Mouse (Mus musculus): ENCODE measurements around the gene Myo3b.
A peak's percentile ranks its signal among the peaks of the same experiment; 100 is the strongest.
"Not testable (repeated sequence)": the region's sequence is repeated elsewhere in the genome, so short reads cannot be mapped to it uniquely, and the experiment has no call there.

Gene Myo3b

DNA sequence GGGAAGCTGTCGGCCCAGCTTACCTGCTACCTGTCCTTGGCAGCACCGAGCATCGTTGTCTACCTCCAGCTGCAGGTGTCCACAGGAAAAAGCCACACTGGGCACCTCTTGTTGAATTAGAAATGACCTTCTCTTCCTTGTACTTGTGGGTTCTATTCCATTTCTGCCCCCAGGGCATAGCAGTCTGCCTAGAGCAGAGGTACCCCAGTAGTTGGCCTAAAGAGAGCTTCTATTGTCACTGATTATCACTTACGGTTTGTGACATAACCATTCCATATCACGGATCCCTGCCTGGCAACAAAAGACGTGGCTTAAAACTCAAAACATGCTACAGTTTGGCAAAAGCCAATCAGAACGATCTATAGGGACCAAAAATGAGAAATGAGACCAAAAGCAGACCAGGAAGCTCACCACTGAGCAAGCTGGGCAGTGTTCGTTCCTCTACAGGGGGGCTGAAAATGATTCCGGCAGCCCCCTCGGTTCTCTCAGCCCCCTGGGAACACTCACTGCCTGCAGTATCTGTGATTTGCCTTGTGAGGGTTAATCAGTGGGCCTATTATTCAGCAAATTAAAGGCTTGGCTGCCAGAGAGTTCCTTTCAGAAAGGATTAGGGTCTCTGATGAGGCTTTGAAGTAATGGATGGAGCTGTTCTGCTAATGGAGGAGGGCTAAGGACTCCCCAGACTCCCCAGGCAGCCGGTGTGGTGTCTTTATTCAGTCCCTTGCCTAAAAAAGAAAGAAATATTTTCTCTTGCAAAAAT, 163.1 kb downstream of the Myo3b start:
- no peak for DNase-seq

- peak in 1 of 2 experiments; percentile 21 for DNase-seq
These were observed 163.7 kb downstream of the Myo3b start for GRCm38 (mm10) chr2:70202578-70203167.

DNA sequence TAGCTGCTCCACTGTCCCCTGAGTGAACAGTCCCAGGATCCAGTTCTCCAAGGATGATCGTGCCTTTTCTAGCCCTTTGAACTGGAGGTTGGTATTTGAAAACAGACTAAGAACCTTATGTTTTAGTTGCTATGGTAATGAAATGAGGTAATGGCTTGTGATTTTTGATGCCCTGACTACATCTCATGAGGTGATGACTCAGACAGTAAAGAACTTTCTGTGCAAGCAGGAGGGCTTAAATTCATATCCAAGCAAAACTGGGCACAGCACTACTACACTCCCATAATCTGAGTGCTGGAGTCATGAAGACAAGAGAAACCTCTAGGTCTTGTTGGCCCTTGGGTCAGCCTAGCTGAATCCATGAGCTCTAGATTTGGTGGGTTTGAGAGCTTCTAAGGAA, 169.5 kb downstream of the Myo3b start:
- no peak for DNase-seq

- no peak for DNase-seq
These were observed 170.9 kb downstream of the Myo3b start for GRCm38 (mm10) chr2:70209790-70210189.

DNA sequence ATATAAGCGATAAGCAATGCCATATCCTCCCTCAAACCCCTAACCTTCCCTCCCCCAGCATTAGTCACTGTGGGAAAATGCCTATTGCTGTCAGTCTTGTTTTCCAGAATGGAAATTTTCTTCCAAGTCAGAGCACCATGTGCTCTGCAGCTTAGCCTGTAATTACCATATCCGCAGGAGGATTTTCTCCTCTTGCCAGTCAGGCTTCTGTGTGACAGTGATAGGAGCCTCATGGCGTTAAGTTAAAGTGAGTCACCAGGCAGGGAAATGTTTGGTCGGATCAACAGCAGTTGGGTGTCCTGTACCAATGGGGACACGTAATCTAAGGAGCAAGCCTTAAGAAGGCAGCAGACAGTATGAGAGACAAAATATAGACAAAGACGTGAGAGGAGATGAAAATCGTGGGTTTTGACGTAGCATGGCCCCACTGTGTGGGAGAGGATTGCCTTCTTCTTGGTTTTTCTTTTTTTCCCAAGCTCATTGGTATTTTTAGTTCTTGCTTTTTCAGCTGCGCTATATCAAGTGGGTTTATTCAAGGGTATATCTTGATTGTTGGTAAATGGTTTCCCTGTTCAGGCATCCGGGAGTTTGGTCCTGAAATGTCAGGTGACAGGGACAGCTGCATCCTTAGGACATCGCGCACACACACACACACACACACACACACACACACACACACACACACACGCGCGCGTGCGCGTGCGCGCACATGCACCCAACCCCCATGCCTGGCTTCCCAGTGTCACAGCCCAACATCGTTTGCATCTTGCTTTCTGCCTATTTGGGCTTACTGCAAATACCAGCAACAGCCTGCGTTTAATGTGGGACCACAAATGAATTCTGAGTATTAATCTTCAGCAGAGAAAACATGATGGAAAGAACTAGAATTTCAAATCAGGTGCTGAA, 171.8 kb downstream of the Myo3b start:
- no peak for DNase-seq

GRCm38 (mm10) chr2:70214401-70214800, 175.5 kb downstream of the Myo3b start:
- no peak for DNase-seq

DNA sequence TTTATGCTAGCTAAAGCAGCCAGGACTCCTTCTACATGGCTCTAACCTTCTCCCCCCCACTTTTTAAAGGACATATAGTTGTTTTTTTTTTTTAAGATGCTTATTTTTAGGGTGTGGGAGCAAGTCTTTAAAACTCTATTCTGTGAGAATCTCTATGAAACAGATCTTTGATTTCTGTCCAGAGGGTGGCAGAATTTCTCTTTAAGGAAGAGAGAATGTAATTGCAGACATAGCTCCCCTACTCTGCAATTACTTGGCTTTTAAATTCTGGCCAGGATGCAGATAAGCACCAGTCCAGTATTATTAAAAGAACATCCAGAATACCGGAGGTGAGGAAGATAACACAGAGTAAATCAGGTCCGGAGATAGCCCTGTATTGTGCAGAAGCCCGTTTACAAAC, 178.9 kb downstream of the Myo3b start:
- DNase-seq = peak in 1 of 2 experiments; percentile 23

- no peak for DNase-seq
These were observed 179.5 kb downstream of the Myo3b start for GRCm38 (mm10) chr2:70218469-70218868.

GRCm38 (mm10) chr2:70226679-70227078, 187.8 kb downstream of the Myo3b start:
- DNase-seq = peak; percentile 20 to 55

DNA sequence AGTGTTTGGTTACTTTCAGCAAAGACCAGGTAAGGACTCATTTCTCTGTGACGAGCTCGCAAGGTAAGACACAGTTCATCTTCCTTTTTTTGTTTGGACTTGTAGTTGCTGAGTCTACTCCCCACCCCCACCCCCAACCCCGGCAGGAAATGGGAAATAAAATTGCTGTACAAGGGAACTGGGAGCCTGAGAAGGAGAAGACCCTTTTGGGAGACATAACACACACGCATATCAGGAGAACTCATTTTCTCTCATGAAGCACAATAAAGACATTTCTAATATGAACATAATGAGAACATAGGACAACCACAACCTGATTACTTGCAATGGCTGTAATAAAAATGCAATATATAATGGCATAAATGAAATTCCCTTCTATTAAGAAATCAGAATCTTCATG, 195.5 kb downstream of the Myo3b start:
- not testable (repeated sequence) for DNase-seq

GRCm38 (mm10) chr2:70245981-70246380, 207.1 kb downstream of the Myo3b start:
- no peak for DNase-seq

GRCm38 (mm10) chr2:70248616-70249015, 209.7 kb downstream of the Myo3b start:
- no peak for DNase-seq

DNA sequence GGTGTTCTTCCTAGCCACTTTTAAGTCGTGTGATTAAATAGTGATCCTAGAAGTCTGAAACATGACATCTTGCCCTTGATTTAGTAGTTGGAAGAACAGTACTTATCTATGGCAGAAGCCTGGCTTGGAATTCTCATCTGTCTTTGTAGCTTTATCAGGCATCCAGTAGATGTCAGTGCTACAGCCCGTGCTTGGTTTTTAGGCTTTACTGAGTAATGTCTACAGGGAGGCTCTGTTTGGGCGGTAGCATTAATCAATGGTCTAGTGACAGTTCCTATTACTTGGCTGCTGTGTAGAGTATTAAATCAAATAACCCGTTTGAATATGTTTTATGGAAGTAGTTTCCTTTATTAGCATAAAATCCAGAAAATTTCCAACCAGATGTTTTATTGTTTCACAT, 210.9 kb downstream of the Myo3b start:
- no peak for DNase-seq

DNA sequence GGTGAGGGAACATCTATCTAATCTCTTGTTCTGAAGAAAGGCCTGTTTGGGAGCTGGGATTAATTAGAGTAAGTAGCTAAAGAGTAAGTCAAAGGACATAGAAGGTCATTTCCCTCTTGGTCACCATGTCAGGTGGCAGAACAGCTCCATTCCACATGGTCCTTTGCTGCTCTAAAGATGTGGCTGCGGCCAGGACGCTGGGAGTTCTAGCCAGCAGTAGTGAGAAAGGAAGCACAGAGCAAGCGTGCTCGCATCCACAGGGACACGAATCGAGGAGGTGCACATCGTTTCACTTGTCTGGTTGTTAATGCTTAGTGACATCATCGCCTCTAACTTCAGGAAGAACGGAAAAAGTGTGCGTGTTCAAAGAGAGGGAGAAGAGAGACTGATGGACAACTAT, 212.3 kb downstream of the Myo3b start:
- no peak for DNase-seq

- DNase-seq = peak; percentile 53 to 58
These were observed 220.6 kb downstream of the Myo3b start for GRCm38 (mm10) chr2:70259357-70260000.

DNA sequence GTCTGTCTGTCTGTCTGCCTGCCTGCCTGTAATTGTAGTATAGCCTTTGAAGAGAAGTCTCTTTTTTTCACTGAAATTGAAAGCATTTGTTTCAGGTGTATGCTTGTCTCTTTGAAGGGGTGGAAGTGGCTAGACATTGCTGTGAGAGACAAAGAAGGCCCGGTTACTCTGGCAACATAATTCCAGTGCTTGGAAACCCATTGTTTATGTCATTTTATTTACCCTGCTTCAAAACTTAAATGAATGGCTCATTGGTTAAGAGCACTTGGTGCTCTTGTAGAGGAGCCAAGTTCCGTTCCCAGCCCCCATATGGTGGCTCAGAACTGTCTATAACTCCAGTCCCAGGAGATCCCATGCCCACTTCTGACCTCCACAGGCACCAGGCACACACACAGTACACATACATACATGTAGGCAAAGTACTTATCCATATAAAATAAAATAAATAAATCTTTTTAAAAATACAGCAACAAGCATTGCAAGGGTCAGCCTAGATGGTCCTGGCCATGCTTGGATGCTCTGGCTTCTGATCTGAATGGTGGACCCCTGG, 221.8 kb downstream of the Myo3b start:
- DNase-seq = no peak

DNA sequence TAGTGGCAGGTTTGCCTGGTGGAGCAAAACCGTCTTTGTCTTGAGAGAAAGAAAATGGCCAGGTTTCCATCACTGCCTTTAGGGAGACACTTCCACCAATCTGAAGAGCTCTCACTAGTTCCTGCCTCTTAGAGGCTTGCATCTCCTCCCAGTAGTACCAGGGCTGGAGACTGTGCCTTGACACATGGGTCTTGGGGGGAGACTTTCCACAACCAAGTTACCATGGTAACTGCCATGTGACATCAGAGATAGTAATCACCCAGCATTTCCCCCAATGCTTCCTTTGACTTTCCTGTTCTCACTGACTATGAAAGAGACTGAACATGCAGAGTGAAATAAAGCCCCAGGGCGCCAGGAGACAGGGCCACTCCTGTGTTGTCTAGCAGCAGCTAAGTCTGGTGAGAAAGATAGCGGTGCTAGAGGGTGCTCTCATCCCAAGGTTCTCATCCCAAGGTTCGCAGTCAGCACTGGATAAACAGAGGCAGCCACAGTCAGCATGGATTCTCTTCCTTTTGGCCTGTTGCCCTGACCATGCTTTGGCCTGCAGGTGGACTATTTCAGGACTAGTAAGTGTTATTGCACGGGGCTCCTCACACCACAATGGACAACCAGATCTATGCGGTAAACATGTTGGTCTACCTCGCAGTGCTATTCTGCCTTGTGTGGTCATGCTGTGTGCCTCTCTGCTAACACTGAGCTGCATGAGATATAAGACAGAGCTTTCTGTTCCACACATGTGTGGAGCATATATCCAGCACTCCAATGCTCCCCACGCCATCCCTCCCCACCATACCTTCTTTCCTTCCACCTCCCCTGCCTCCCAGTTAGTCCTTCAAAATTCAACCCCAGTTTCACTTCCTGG, 223.0 kb downstream of the Myo3b start:
- peak; percentile 25 to 38 for DNase-seq

DNA sequence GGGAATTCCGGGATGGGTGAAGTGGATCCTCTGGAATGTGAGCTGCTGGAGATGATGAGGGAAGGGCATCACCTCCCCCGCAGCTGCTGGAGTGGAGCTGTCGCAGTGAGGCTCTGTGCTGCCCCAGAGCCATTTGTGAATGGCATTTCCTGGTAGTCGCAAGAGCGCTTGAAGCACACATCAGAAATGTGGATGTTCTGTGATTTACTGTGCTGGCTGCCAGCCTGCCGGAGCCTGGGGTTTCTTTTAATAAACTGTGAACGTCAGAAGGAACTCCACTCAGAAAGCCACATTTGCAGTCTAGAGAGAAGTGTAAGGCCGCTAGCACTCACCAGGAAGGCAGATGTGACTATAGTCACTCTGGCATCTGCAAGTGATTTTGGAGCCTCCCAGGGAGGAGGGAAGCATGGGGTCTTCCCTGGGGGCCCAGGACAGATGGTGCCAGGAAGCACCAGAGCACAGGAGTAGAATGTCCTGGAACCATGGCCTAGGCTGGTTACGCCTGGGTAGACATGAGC, 223.7 kb downstream of the Myo3b start:
- DNase-seq = peak in 1 of 2 experiments; percentile 11

DNA sequence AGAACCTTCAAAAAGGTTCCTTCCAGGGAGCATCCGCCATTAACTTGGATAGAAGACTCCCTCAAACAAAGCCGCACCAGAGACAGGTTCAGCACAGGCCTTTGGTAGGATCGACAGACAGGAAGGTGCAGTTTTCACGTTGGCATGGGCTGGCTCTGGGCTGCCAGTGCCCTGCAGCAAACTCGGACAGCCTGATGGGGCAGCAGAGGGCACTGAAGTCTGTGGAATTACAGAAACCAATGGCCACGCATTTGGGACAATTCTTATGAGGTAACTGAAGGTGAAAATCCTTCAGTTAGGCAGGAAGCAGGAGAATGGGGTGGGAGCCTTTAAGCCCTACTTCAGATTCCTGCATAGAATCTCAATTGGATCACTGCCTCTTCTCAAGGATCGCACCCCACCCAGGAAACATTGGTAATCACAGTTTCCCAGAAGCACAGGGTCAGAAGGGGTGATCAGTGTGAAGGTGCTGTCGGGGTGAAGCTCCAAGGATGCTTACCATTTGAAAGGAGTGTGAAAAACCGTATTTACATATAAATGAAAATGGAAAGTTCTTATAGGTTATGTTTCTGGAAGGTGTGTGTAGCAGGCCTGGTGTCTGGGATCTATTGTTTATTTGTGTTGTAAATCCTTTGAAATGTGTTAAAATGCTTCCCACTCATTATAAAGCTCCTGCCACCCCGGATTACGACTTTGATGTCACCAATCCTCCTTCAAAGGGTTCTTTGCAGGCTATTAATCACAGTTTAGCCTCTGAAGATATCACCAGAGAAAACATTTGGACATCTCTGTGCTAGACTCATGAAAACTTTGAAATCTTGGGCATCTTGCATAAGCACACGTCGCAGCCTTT, 239.7 kb downstream of the Myo3b start:
- peak; percentile 73 to 77 for DNase-seq

GRCm38 (mm10) chr2:70284109-70284508, 245.2 kb downstream of the Myo3b start:
- DNase-seq = no peak

Measured in cerebellum, postnatal 10 days (tissue).